Mouse (Mus musculus) midbrain, embryonic 16.5 days (tissue): Measurements from ENCODE around the gene Kcnn1. TPM values are rescaled to one million over a fixed set of nuclear protein-coding genes. Genes with fewer than 3 reads are reported as not detected.

Experiments used
- ATAC-seq: fragments of 200-750 bp; cut with Nextera tagmentation; 2 replicates; pipeline ENCODE4 v1.8.0; 2017; ENCODE audit warnings: moderate TSS enrichment
- H3K27ac ChIP-seq: fragments of 300-500 bp; sonication (generic); 2 replicates; pipeline ENCODE4 v1.5.1; 2014; ENCODE audit warnings: mild to moderate bottlenecking, low read length, mixed read lengths
- H3K27me3 ChIP-seq: fragments of 300-500 bp; sonication (generic); 2 replicates; pipeline ENCODE4 v1.6.1; 2014; ENCODE audit warnings: low read depth, low read length, mixed read lengths; ENCODE audit not compliant: control insufficient read depth, insufficient read depth
- H3K36me3 ChIP-seq: fragments of 300-500 bp; sonication (generic); 2 replicates; pipeline ENCODE4 v1.6.1; 2014; ENCODE audit warnings: mild to moderate bottlenecking, low read length, moderate library complexity, mixed read lengths; ENCODE audit not compliant: control insufficient read depth, insufficient read depth
- H3K4me1 ChIP-seq: fragments of 300-500 bp; sonication (generic); 2 replicates; pipeline ENCODE4 v1.6.1; 2014; ENCODE audit warnings: mild to moderate bottlenecking, low read length, mixed read lengths; ENCODE audit not compliant: control insufficient read depth, insufficient read depth
- H3K4me2 ChIP-seq: fragments of 300-500 bp; sonication (generic); 2 replicates; pipeline ENCODE4 v1.6.1; 2014; ENCODE audit warnings: mild to moderate bottlenecking, low read length, mixed read lengths
- H3K4me3 ChIP-seq: fragments of 300-500 bp; sonication (generic); 2 replicates; pipeline ENCODE4 v1.5.1; 2014; ENCODE audit warnings: low read depth, mild to moderate bottlenecking, low read length, moderate library complexity, mixed read lengths
- H3K9ac ChIP-seq: fragments of 300-500 bp; sonication (generic); 2 replicates; pipeline ENCODE4 v1.6.1; 2014; ENCODE audit warnings: low read depth, low read length, mixed read lengths
- H3K9me3 ChIP-seq: fragments of 300-500 bp; sonication (generic); replicated peaks from 2 replicates; pipeline ENCODE4 v1.6.1; 2014; ENCODE audit warnings: mild to moderate bottlenecking, low read length, mixed read lengths; ENCODE audit not compliant: control insufficient read depth, poor library complexity, severe bottlenecking
- WGBS: fragments of 180-500 bp; shearing (Covaris S2); extraction: QIAGEN DNeasy Blood & Tissue Kit; methylation state at CpG from one replicate; pipeline ENCODE4 v1.1.7; 2014; 5-methylcytosine and 5-hydroxymethylcytosine counted together
- polyA plus RNA-seq: library from polyadenylated mRNA; unstranded; fragments of >200 nt; fragmentation: Nextera tagmentation; extraction: Ambion mirVana; gene quantifications from 2 replicates; pipeline ENCODE4 v1.2.1, GENCODE M21; 2015

The Kcnn1 gene
- polyA plus RNA-seq, 1 experiment from 2014 or later = 15.4 TPM

GRCm38 (mm10) chr8:70821992-70822391, 41.1 kb downstream of the Kcnn1 start:
- Histone ChIP-seq H3K27me3 (peaks cover 22% of the 10 kb centered on the region), H3K4me2 (no peak overlapping the region), H3K27ac (no peak overlapping the region), H3K9ac (no peak overlapping the region), H3K4me3 (no peak overlapping the region), H3K9me3 (no peaks in the 10 kb centered on the region; the same call in 1 of the 2 replicates), H3K36me3 (no peaks in the 10 kb centered on the region), H3K4me1 (no peaks in the 10 kb centered on the region)
- 50% methylated on average over 11 of the region's 11 CpGs for WGBS
- no peak for ATAC-seq

- H3K4me1 ChIP-seq = no peaks in the 10 kb centered on the region
- H3K9ac ChIP-seq = no peak overlapping the region
- H3K27me3 ChIP-seq = peaks cover 22% of the 10 kb centered on the region
- no peaks in the 10 kb centered on the region for H3K36me3 ChIP-seq
- no peak overlapping the region for H3K4me3 ChIP-seq
- H3K27ac ChIP-seq = no peak overlapping the region
- no peak overlapping the region for H3K4me2 ChIP-seq
- no peak for ATAC-seq
- WGBS = 17% methylated on average over 30 of the region's 30 CpGs
- H3K9me3 ChIP-seq = no peaks in the 10 kb centered on the region; the same call in 1 of the 2 replicates
Measured at GRCm38 (mm10) chr8:70821399-70821962, 41.6 kb downstream of the Kcnn1 start.

- peaks cover 27% of the 10 kb centered on the region for H3K27me3 ChIP-seq
- no peak; the same call in 1 of the 2 replicates for ATAC-seq
Measured at GRCm38 (mm10) chr8:70820101-70820935, 42.7 kb downstream of the Kcnn1 start.

GRCm38 (mm10) chr8:70816679-70817078, 46.4 kb downstream of the Kcnn1 start:
- H3K9ac ChIP-seq = no peak overlapping the region
- no peaks in the 10 kb centered on the region; the same call in 1 of the 2 replicates for H3K9me3 ChIP-seq
- H3K4me2 ChIP-seq = peak overlapping the region; percentile 42
- ATAC-seq = peak; percentile 36; the same call in 1 of the 2 replicates
- no peak overlapping the region for H3K27ac ChIP-seq
- H3K4me3 ChIP-seq = peak overlapping the region; percentile 7
- no peaks in the 10 kb centered on the region for H3K36me3 ChIP-seq
- no peaks in the 10 kb centered on the region for H3K4me1 ChIP-seq
- 9% methylated on average over 30 of the region's 30 CpGs for WGBS
- H3K27me3 ChIP-seq = peaks cover 27% of the 10 kb centered on the region

More at GRCm38 (mm10) chr8:70820101-70820935, 42.7 kb downstream of the Kcnn1 start:
- Histone ChIP-seq H3K4me2 (no peak overlapping the region), H3K4me1 (no peaks in the 10 kb centered on the region), H3K27ac (no peak overlapping the region), H3K9ac (no peak overlapping the region), H3K4me3 (no peak overlapping the region), H3K9me3 (no peaks in the 10 kb centered on the region; the same call in 1 of the 2 replicates), H3K36me3 (no peaks in the 10 kb centered on the region)
- 4% methylated on average over 30 of the region's 31 CpGs for WGBS

- Histone ChIP-seq H3K9me3 (no peaks in the 10 kb centered on the region), H3K27me3 (peaks cover 8% of the 10 kb centered on the region), H3K4me2 (no peak overlapping the region), H3K27ac (no peak overlapping the region), H3K9ac (no peak overlapping the region), H3K4me3 (no peak overlapping the region), H3K36me3 (no peaks in the 10 kb centered on the region), H3K4me1 (no peaks in the 10 kb centered on the region)
- ATAC-seq = no peak
- 66% methylated on average over 4 of the region's 4 CpGs for WGBS
Measured at GRCm38 (mm10) chr8:70812885-70813284, 50.2 kb downstream of the Kcnn1 start.

GRCm38 (mm10) chr8:70812055-70812454, 51.0 kb downstream of the Kcnn1 start:
- no peak overlapping the region for H3K4me3 ChIP-seq
- ATAC-seq = no peak
- WGBS = 40% methylated on average over 4 of the region's 4 CpGs

GRCm38 (mm10) chr8:70810962-70811680, 51.9 kb downstream of the Kcnn1 start:
- Histone ChIP-seq H3K36me3 (no peaks in the 10 kb centered on the region), H3K27me3 (peaks cover 8% of the 10 kb centered on the region), H3K4me1 (no peaks in the 10 kb centered on the region), H3K9ac (no peak overlapping the region), H3K4me3 (no peak overlapping the region), H3K27ac (no peak overlapping the region), H3K9me3 (no peaks in the 10 kb centered on the region), H3K4me2 (no peak overlapping the region)
- 77% methylated on average over 20 of the region's 20 CpGs for WGBS
- ATAC-seq = no peak

More at GRCm38 (mm10) chr8:70812055-70812454, 51.0 kb downstream of the Kcnn1 start:
- Histone ChIP-seq H3K36me3 (no peaks in the 10 kb centered on the region), H3K27me3 (peaks cover 6% of the 10 kb centered on the region), H3K27ac (no peak overlapping the region), H3K9ac (no peak overlapping the region), H3K9me3 (no peaks in the 10 kb centered on the region), H3K4me1 (no peaks in the 10 kb centered on the region), H3K4me2 (no peak overlapping the region)

- Histone ChIP-seq H3K4me1 (peaks cover 4% of the 10 kb centered on the region), H3K4me3 (no peak overlapping the region), H3K27ac (no peak overlapping the region), H3K4me2 (no peak overlapping the region), H3K36me3 (no peaks in the 10 kb centered on the region), H3K9ac (no peak overlapping the region), H3K27me3 (peaks cover 12% of the 10 kb centered on the region), H3K9me3 (no peaks in the 10 kb centered on the region)
- no peak for ATAC-seq
- 83% methylated on average over 8 of the region's 8 CpGs for WGBS
Measured at GRCm38 (mm10) chr8:70808955-70809701, 53.9 kb downstream of the Kcnn1 start.
